Mouse (Mus musculus): ENCODE measurements around the gene Grin3a. TPM values are rescaled to one million over a fixed set of nuclear protein-coding genes. Genes with fewer than 3 reads are reported as not detected.

Gene Grin3a
- not detected for polyA plus RNA-seq (2014; fragmentation: Illumina TruSeq; extraction: RNeasy Lipid Tissue Mini Kit (QIAGEN cat#74804); ENCODE audit: low read depth, low replicate concordance)

GRCm38 (mm10) chr4:49845612-49845985, at the start of gene Grin3a:
Gene Grin3a (minus strand): TSS chr4:49845744.

GRCm38 (mm10) chr4:49681812-49682211, 163.7 kb downstream of the Grin3a start, which contains the start of gene Ppp3r2:
Gene Ppp3r2 (minus strand): TSS chr4:49682024.

GRCm38 (mm10) chr4:49631319-49632138, 214.0 kb downstream of the Grin3a start, which contains the start of gene Rnf20:
Gene Rnf20 (plus strand): TSS chr4:49632006.

Other genes with a start within 250 kb of the Grin3a start
- gene Tmem246, start 247.9 kb downstream of the Grin3a start, polyA plus RNA-seq (2014; fragmentation: Illumina TruSeq; extraction: RNeasy Lipid Tissue Mini Kit (QIAGEN cat#74804); ENCODE audit: low read depth, low replicate concordance): 3.7 TPM
- gene Rnf20, start 213.7 kb downstream of the Grin3a start, polyA plus RNA-seq (2014; fragmentation: Illumina TruSeq; extraction: RNeasy Lipid Tissue Mini Kit (QIAGEN cat#74804); ENCODE audit: low read depth, low replicate concordance): 34.3 TPM
- 5.1 TPM for gene Ppp3r2, start 163.7 kb downstream of the Grin3a start, polyA plus RNA-seq (2014; fragmentation: Illumina TruSeq; extraction: RNeasy Lipid Tissue Mini Kit (QIAGEN cat#74804); ENCODE audit: low read depth, low replicate concordance)